In the genomic region with DNA sequence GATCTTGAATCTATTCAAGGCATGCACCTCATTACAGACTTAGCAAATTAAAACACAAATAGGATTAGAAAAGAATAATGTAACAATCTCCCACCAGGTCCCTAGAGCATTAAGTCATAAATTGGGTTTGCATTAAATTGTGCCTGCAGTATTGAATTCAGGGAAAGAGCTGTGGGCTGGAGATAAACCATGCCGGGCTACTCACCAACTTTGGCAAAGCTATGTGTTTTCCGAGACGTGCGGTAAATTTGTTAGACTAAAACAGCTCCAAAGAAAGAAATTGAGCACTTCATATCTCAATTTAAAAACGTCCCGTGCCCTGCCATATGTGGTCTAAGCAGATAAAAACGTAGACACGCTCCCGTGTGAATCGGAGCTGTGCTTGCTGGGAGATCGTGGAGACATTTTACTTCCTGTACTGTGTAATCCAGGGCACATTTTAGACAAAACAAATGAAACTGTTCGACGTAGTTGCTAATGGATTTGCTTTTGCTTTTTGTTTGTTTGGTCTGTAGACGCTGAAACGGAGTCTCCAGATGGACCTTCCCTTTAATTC, we compare ENCODE assay signal across 10 mouse cellular contexts.
A peak's percentile ranks its signal among the peaks of the same experiment; 100 is the strongest.
DNase-seq lines count a peak whose midpoint lies in the region; ATAC-seq and TF ChIP-seq lines count a peak whose summit lies in the region.
"Had no signal": no experiment of that assay in that cellular context is flagged by ENCODE, and none has a peak within 500 bp of the region (broad histone marks: within the 10 kb centered on the region; RNA-seq: fewer than 3 reads in every experiment).

No protein-coding gene starts in this region.

- H3K27ac ChIP-seq in heart, embryonic 11.5 days (ENCODE audit: low read depth, low read length), result no peak overlapping the region
- H3K27ac ChIP-seq in liver, embryonic 14.5 days, result no peak overlapping the region
- no peak overlapping the region for H3K27ac ChIP-seq in embryonic facial prominence, embryonic 14.5 days (replicated peaks; ENCODE audit: low read depth, low read length)
- H3K27ac ChIP-seq in midbrain, embryonic 16.5 days (ENCODE audit: low read length), result peak overlapping the region; percentile 25
- H3K27ac ChIP-seq: neural tube, embryonic 12.5 days had no signal

- peak overlapping the region; percentile 9; the same call in 1 of the 2 replicates for H3K4me2 ChIP-seq in heart, embryonic 11.5 days
- peak overlapping the region; percentile 24 for H3K4me2 ChIP-seq in liver, embryonic 14.5 days (ENCODE audit: low read depth)
- H3K4me2 ChIP-seq in embryonic facial prominence, embryonic 14.5 days (ENCODE audit: low read depth, low read length), result peak overlapping the region; percentile 33
- H3K4me2 ChIP-seq in midbrain, embryonic 16.5 days (ENCODE audit: low read length), result peak overlapping the region; percentile 5; the same call in 1 of the 2 replicates
- H3K4me2 ChIP-seq: neural tube, embryonic 12.5 days had no signal

- intact Hi-C loops in heart, postnatal 14 days (cut with DNase I), result no loop called here

- 64% methylated on average over 15 of the region's 15 CpGs for WGBS in heart, embryonic 11.5 days (ENCODE audit: insufficient replicate concordance)
- 28% methylated on average over 15 of the region's 15 CpGs for WGBS in liver, embryonic 14.5 days (ENCODE audit: insufficient replicate concordance)
- WGBS in embryonic facial prominence, embryonic 14.5 days, result 46% methylated on average over 15 of the region's 15 CpGs
- WGBS in midbrain, embryonic 16.5 days, result 42% methylated on average over 15 of the region's 15 CpGs

- no peaks in the 10 kb centered on the region for H3K9me3 ChIP-seq in heart, embryonic 11.5 days (replicated peaks; ENCODE audit: control insufficient read depth, low read length)
- H3K9me3 ChIP-seq in liver, embryonic 14.5 days (ENCODE audit: control insufficient read depth, low read length), result no peaks in the 10 kb centered on the region
- no peaks in the 10 kb centered on the region for H3K9me3 ChIP-seq in embryonic facial prominence, embryonic 14.5 days (ENCODE audit: control insufficient read depth, low read length)
- H3K9me3 ChIP-seq in midbrain, embryonic 16.5 days (replicated peaks; ENCODE audit: control insufficient read depth, low read length, poor library complexity, severe bottlenecking), result no peaks in the 10 kb centered on the region
- H3K9me3 ChIP-seq: neural tube, embryonic 12.5 days had no signal

- DNase-seq in heart, postnatal 14 days, result no peak
- DNase-seq in liver, embryonic 14.5 days (ENCODE audit: low read depth in 3 of 3, low spot score in 3 of 3), result no peak
- DNase-seq in liver, result no peak
- DNase-seq in embryonic facial prominence, embryonic 14.5 days (ENCODE audit: low spot score), result peak; percentile 63
- DNase-seq in right cerebral cortex, adult 2 months (ENCODE audit: low spot score in 2 of 2), result no peak
- DNase-seq in frontal cortex, postnatal 25 days (ENCODE audit: low spot score in 2 of 2), result no peak
- DNase-seq: thymus, adult 2 months had no signal

- TF ChIP-seq CTCF in liver, embryonic 14.5 days (IDR thresholded peaks at IDR 0.05; ENCODE audit: low read depth), result no peak

- H3K9ac ChIP-seq in heart, embryonic 11.5 days (ENCODE audit: low read depth, low read length), result no peak overlapping the region
- H3K9ac ChIP-seq in liver, embryonic 14.5 days (replicated peaks), result no peak overlapping the region
- H3K9ac ChIP-seq in embryonic facial prominence, embryonic 14.5 days (ENCODE audit: low read depth, low read length), result 0 out of 2 replicates have a peak overlapping the region, but pooled peaks have one; percentile 10
- no peak overlapping the region for H3K9ac ChIP-seq in midbrain, embryonic 16.5 days (ENCODE audit: low read depth, low read length)
- H3K9ac ChIP-seq: neural tube, embryonic 12.5 days had no signal

- no peak for TF ChIP-seq EP300 in liver, embryonic 14.5 days (IDR thresholded peaks at IDR 0.05; ENCODE audit: low read depth)

- no peak overlapping the region for H3K4me3 ChIP-seq in heart, embryonic 11.5 days (ENCODE audit: low read depth, low read length)
- no peak overlapping the region for H3K4me3 ChIP-seq in liver, embryonic 14.5 days (ENCODE audit: insufficient read depth in 1 of 2, low read depth in 2 of 2, low read length in 2 of 2)
- no peak overlapping the region for H3K4me3 ChIP-seq in embryonic facial prominence, embryonic 14.5 days (ENCODE audit: low read depth, low read length)
- no peak overlapping the region for H3K4me3 ChIP-seq in midbrain, embryonic 16.5 days (ENCODE audit: low read depth, low read length)
- H3K4me3 ChIP-seq: neural tube, embryonic 12.5 days had no signal

- H3K4me1 ChIP-seq in heart, embryonic 11.5 days (ENCODE audit: control insufficient read depth, insufficient read depth, low read length), result 0 out of 2 replicates have a peak, but pooled peaks cover 4% of the 10 kb centered on the region
- no peaks in the 10 kb centered on the region for H3K4me1 ChIP-seq in liver, embryonic 14.5 days (replicated peaks; ENCODE audit: control insufficient read depth in 2 of 2, insufficient read depth in 2 of 2, low read length in 1 of 2)
- peaks cover 19% of the 10 kb centered on the region for H3K4me1 ChIP-seq in embryonic facial prominence, embryonic 14.5 days (ENCODE audit: control insufficient read depth, insufficient read depth, low read length)
- peaks cover 21% of the 10 kb centered on the region for H3K4me1 ChIP-seq in midbrain, embryonic 16.5 days (ENCODE audit: control insufficient read depth, insufficient read depth, low read length)

- no peaks in the 10 kb centered on the region for H3K27me3 ChIP-seq in heart, embryonic 11.5 days (ENCODE audit: control insufficient read depth, insufficient read depth, low read length)
- H3K27me3 ChIP-seq in liver, embryonic 14.5 days (ENCODE audit: control insufficient read depth, insufficient read depth, low read length), result no peaks in the 10 kb centered on the region
- H3K27me3 ChIP-seq in embryonic facial prominence, embryonic 14.5 days (replicated peaks; ENCODE audit: control insufficient read depth, insufficient read depth, low read length), result no peaks in the 10 kb centered on the region
- H3K27me3 ChIP-seq in midbrain, embryonic 16.5 days (ENCODE audit: control insufficient read depth, insufficient read depth, low read depth, low read length), result no peaks in the 10 kb centered on the region
- H3K27me3 ChIP-seq: neural tube, embryonic 12.5 days had no signal

- ATAC-seq in heart, embryonic 11.5 days (replicated peaks; ENCODE audit: insufficient number of reproducible peaks, low FRiP score, low TSS enrichment), result no peak
- no peak for ATAC-seq in liver, embryonic 14.5 days (ENCODE audit: insufficient read depth)
- no peak for ATAC-seq in embryonic facial prominence, embryonic 14.5 days (ENCODE audit: low read depth)
- ATAC-seq in midbrain, embryonic 16.5 days, result no peak

- no peaks in the 10 kb centered on the region for H3K36me3 ChIP-seq in heart, embryonic 11.5 days (ENCODE audit: control insufficient read depth, insufficient read depth, low read length)
- H3K36me3 ChIP-seq in liver, embryonic 14.5 days (replicated peaks; ENCODE audit: control insufficient read depth, insufficient read depth, low read depth), result no peaks in the 10 kb centered on the region
- H3K36me3 ChIP-seq in embryonic facial prominence, embryonic 14.5 days (ENCODE audit: control insufficient read depth, insufficient read depth, low read length), result no peaks in the 10 kb centered on the region
- H3K36me3 ChIP-seq in midbrain, embryonic 16.5 days (ENCODE audit: control insufficient read depth, insufficient read depth, low read length), result no peaks in the 10 kb centered on the region
- H3K36me3 ChIP-seq: neural tube, embryonic 12.5 days had no signal
